Mouse (Mus musculus) heart, adult 2 months (tissue): ENCODE measurements at regions not wholly inside any gene's neighbourhood (a gene's known extent, or its start where the extent isn't known, plus 50 kb on each side); places are given as distances from the start of the nearest gene placed in this dataset.

Experiments used
- DNase-seq, 2 experiments: peaks; one replicate each; pipeline ENCODE4 v3.0.0; 2021
- H3K27ac ChIP-seq: fragments of 200-600 bp; 2 replicates; pipeline ENCODE4 v1.8.1; 2022
- H3K27me3 ChIP-seq: fragments of 200-500 bp; 2 replicates; pipeline ENCODE4 v1.6.1; 2012; ENCODE audit warnings: mild to moderate bottlenecking, low read length, inconsistent platforms, mixed read lengths; ENCODE audit not compliant: control insufficient read depth, insufficient read depth
- H3K36me3 ChIP-seq: fragments of 200-500 bp; 2 replicates; pipeline ENCODE4 v1.6.1; 2012; ENCODE audit warnings: low read length, inconsistent platforms; ENCODE audit not compliant: control insufficient read depth, insufficient read depth
- H3K4me1 ChIP-seq: fragments of 200-500 bp; 2 replicates; pipeline ENCODE4 v1.6.1; 2011; ENCODE audit warnings: low read length; ENCODE audit not compliant: control insufficient read depth, insufficient read depth
- H3K4me3 ChIP-seq: fragments of 200-600 bp; 2 replicates; pipeline ENCODE4 v1.8.1; 2022
- H3K79me2 ChIP-seq: fragments of 200-500 bp; replicated peaks from 2 replicates; pipeline ENCODE4 v1.6.1; 2012; ENCODE audit warnings: mild to moderate bottlenecking, inconsistent platforms, low read length, moderate library complexity, mixed read lengths; ENCODE audit not compliant: control insufficient read depth, insufficient read depth
- H3K9ac ChIP-seq: fragments of 200-500 bp; 2 replicates; pipeline ENCODE4 v1.6.1; 2012; ENCODE audit warnings: low read depth, mild to moderate bottlenecking, control low read depth, inconsistent platforms, low read length, mixed read lengths
- CTCF ChIP-seq: fragments of 200-600 bp; IDR thresholded peaks from 2 replicates; pipeline ENCODE4 v1.8.1; 2022; ENCODE audit warnings: antibody characterized with exemption, mild to moderate bottlenecking, moderate library complexity
- EP300 ChIP-seq: fragments of 200-500 bp; IDR thresholded peaks from 2 replicates; pipeline ENCODE4 v1.6.1; 2011; ENCODE audit warnings: low read depth, low read length, control low read depth; ENCODE audit not compliant: insufficient read depth
- POLR2A ChIP-seq: fragments of 200-500 bp; IDR thresholded peaks from 2 replicates; pipeline ENCODE4 v1.6.1; 2011; ENCODE audit warnings: mild to moderate bottlenecking, low read depth, low read length, control low read depth; ENCODE audit not compliant: insufficient read depth
- WGBS: fragments of 180-500 bp; shearing (Covaris S2); methylation state at CpG from one replicate; pipeline ENCODE4 v1.1.7; 2018; 5-methylcytosine and 5-hydroxymethylcytosine counted together
- intact Hi-C: fragments of 180-260 bp; cut with DNase I; formaldehyde crosslinking; loops from one replicate; pipeline ENCODE4 v1.15.1; 2025

- no peaks in the 10 kb centered on the region for H3K79me2 ChIP-seq
- TF ChIP-seq EP300 (no peak), POLR2A (no peak), CTCF (no peak)
- peak overlapping the region; percentile 20; the same call in 1 of the 2 replicates for H3K27ac ChIP-seq
- no peaks in the 10 kb centered on the region for H3K36me3 ChIP-seq
- peaks cover 1% of the 10 kb centered on the region; the same call in 1 of the 2 replicates for H3K4me1 ChIP-seq
- DNase-seq: no peak
- WGBS: 27% methylated on average over 3 of the region's 3 CpGs
- H3K27me3 ChIP-seq: no peaks in the 10 kb centered on the region
- no peak overlapping the region for H3K9ac ChIP-seq
- H3K4me3 ChIP-seq: no peak overlapping the region
- intact Hi-C loops: no loop called here
These were observed 456.6 kb downstream of the Pid1 start for GRCm38 (mm10) chr1:83907347-83907746.

DNA sequence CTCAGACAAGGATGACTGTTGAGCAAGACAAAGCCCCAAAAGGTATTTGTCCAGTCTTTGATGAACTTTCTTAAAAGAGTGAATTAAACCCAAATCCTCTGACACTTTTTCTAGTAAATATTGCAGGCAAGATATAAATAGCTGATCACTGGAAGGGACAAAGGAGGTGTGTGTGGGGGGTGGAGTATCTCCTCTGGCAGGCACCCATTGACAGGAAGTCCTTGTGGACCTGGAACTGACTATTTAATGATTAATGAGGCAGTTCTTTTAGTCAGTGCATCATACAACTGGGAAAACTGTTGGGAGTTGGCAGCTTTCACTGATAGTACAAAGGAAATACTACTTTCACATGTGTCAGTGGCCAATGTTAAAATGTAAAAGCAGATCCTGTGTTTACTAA is 457.1 kb downstream of the Pid1 start:
- Histone ChIP-seq H3K27ac (peak overlapping the region; percentile 20; the same call in 1 of the 2 replicates), H3K27me3 (no peaks in the 10 kb centered on the region), H3K4me3 (no peak overlapping the region), H3K79me2 (no peaks in the 10 kb centered on the region), H3K4me1 (peaks cover 1% of the 10 kb centered on the region; the same call in 1 of the 2 replicates), H3K36me3 (no peaks in the 10 kb centered on the region), H3K9ac (no peak overlapping the region)
- no peak for TF ChIP-seq EP300
- no peak for TF ChIP-seq CTCF
- no peak for TF ChIP-seq POLR2A
- intact Hi-C loops: no loop called here
- DNase-seq: peak in 1 of 2 experiments; percentile 24

GRCm38 (mm10) chr1:83900135-83900534 is 463.8 kb downstream of the Pid1 start:
- no peak overlapping the region for H3K27ac ChIP-seq
- H3K9ac ChIP-seq: no peak overlapping the region
- H3K27me3 ChIP-seq: no peaks in the 10 kb centered on the region
- peaks cover 2% of the 10 kb centered on the region for H3K4me1 ChIP-seq
- no peaks in the 10 kb centered on the region for H3K36me3 ChIP-seq
- H3K4me3 ChIP-seq: no peak overlapping the region
- H3K79me2 ChIP-seq: no peaks in the 10 kb centered on the region
- intact Hi-C loops: no loop called here
- WGBS: 82% methylated on average over 4 of the region's 4 CpGs
- no peak for DNase-seq
- TF ChIP-seq CTCF (no peak), POLR2A (no peak), EP300 (no peak)

DNA sequence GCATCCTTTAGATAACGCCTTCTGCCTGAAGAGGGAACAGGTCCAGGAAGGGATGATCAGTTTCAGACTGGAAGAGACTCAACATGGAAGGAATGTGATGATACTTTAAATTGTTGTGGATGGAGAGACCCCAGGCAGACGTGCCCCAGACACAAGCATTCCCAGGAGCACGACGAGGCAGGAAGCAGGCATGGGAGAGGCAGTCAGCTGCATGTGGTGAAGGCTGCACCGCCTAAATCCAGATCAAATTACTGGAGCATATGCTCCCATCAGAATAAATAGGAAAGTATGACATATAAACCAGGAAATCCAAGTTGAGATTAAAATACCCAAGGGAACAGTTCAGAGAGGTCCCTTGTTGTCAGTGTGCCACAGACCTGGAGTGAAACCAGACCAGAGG is 467.3 kb downstream of the Pid1 start:
- H3K4me3 ChIP-seq: no peak overlapping the region
- intact Hi-C loops: no loop called here
- peaks cover 2% of the 10 kb centered on the region for H3K4me1 ChIP-seq
- H3K27me3 ChIP-seq: no peaks in the 10 kb centered on the region
- TF ChIP-seq EP300 (no peak), CTCF (no peak), POLR2A (no peak)
- H3K9ac ChIP-seq: no peak overlapping the region
- WGBS: 17% methylated on average over 5 of the region's 5 CpGs
- no peaks in the 10 kb centered on the region for H3K36me3 ChIP-seq
- no peaks in the 10 kb centered on the region for H3K79me2 ChIP-seq
- DNase-seq: peak in 1 of 2 experiments; percentile 8
- no peak overlapping the region; the same call in 1 of the 2 replicates for H3K27ac ChIP-seq

- H3K27ac ChIP-seq: no peak overlapping the region
- H3K36me3 ChIP-seq: no peaks in the 10 kb centered on the region
- 86% methylated on average over 4 of the region's 4 CpGs for WGBS
- no peak overlapping the region for H3K4me3 ChIP-seq
- no peak overlapping the region for H3K9ac ChIP-seq
- no peak for DNase-seq
- TF ChIP-seq CTCF (no peak), EP300 (no peak), POLR2A (no peak)
- H3K79me2 ChIP-seq: no peaks in the 10 kb centered on the region
- intact Hi-C loops: no loop called here
- H3K4me1 ChIP-seq: no peaks in the 10 kb centered on the region
- H3K27me3 ChIP-seq: no peaks in the 10 kb centered on the region
These were observed 471.1 kb upstream of the Sphkap start for GRCm38 (mm10) chr1:83879109-83879399.

DNA sequence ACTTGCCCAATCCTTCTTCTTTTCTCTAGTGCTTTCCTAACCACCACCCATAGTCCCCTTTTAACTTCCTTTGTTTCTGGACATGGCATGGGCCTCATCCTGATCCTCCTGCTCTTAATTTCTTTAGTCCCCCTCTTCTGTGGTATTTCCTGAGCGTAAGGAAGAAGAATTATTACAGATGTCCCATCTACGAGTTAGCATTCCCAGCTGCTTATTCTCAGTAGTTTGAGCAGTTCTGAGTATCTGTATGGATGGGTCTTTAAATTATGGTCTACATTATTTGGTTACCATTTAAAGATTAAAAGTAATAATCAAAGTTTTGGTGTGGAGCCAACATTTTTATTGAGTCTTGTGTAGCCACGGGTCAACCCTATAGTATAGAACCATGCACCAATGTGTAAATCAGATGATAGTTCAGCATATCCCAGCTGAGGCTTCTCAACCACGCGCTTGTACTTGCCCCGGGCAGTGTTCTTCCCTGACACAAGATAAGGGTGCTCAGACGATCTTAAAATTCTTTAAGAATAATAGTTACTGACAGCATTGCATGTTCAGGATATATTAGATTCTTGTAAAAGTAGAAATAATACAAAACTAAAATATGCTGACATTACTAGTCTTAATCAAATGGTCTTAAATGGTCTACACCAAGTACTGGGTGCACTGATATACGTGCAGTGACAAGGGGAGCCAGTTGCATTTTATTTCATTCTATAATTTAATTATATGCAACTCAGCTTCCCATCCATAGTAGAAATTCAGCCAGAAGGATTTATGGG is 470.5 kb upstream of the Sphkap start:
- no peak overlapping the region for H3K9ac ChIP-seq
- intact Hi-C loops: no loop called here
- no peak for DNase-seq
- TF ChIP-seq CTCF: no peak
- no peak for TF ChIP-seq EP300
- no peak for TF ChIP-seq POLR2A
- H3K4me1 ChIP-seq: no peaks in the 10 kb centered on the region
- no peak overlapping the region for H3K27ac ChIP-seq
- no peaks in the 10 kb centered on the region for H3K36me3 ChIP-seq
- H3K27me3 ChIP-seq: no peaks in the 10 kb centered on the region
- WGBS: 79% methylated on average over 8 of the region's 8 CpGs
- no peaks in the 10 kb centered on the region for H3K79me2 ChIP-seq
- no peak overlapping the region for H3K4me3 ChIP-seq
